Mouse (Mus musculus) limb, embryonic 11.5 days (tissue): ENCODE data around the gene Taar8a. TPM values are rescaled to one million over a fixed set of nuclear protein-coding genes. Genes with fewer than 3 reads are reported as not detected.
"Not testable (repeated sequence)": the region's sequence is repeated elsewhere in the genome, so short reads cannot be mapped to it uniquely, and the experiment has no call there.

ENCODE experiments used
- ATAC-seq: fragments of 200-750 bp; cut with Nextera tagmentation; 2 replicates; pipeline ENCODE4 v1.8.0; 2017; ENCODE audit warnings: low read depth; ENCODE audit not compliant: insufficient number of reproducible peaks, low FRiP score, low TSS enrichment
- DNase-seq: peaks from one replicate; pipeline ENCODE4 v3.0.0-alpha.2; 2015; ENCODE audit warnings: low spot score
- H3K27ac ChIP-seq: fragments of 300-500 bp; sonication (generic); replicated peaks from 2 replicates; pipeline ENCODE4 v1.5.1; 2014; ENCODE audit warnings: low read depth, mild to moderate bottlenecking, low read length
- H3K27me3 ChIP-seq: fragments of 300-500 bp; sonication (generic); 2 replicates; pipeline ENCODE4 v1.6.1; 2014; ENCODE audit warnings: mild to moderate bottlenecking, low read length, mixed read lengths; ENCODE audit not compliant: control insufficient read depth, insufficient read depth
- H3K36me3 ChIP-seq: fragments of 300-500 bp; sonication (generic); 2 replicates; pipeline ENCODE4 v1.6.1; 2014; ENCODE audit warnings: mild to moderate bottlenecking, low read length, moderate library complexity, mixed read lengths; ENCODE audit not compliant: control insufficient read depth, insufficient read depth
- H3K4me1 ChIP-seq: fragments of 300-500 bp; sonication (generic); 2 replicates; pipeline ENCODE4 v1.6.1; 2014; ENCODE audit warnings: low read length, mixed read lengths; ENCODE audit not compliant: control insufficient read depth, insufficient read depth
- H3K4me2 ChIP-seq: fragments of 300-500 bp; sonication (generic); 2 replicates; pipeline ENCODE4 v1.6.1; 2014; ENCODE audit warnings: low read depth, mild to moderate bottlenecking, moderate library complexity; ENCODE audit not compliant: severe bottlenecking
- H3K4me3 ChIP-seq: fragments of 300-500 bp; sonication (generic); 2 replicates; pipeline ENCODE4 v1.5.1; 2014; ENCODE audit warnings: low read depth, low read length
- H3K9ac ChIP-seq: fragments of 300-500 bp; sonication (generic); 2 replicates; pipeline ENCODE4 v1.6.1; 2014; ENCODE audit warnings: mild to moderate bottlenecking, low read length
- H3K9me3 ChIP-seq: fragments of 300-500 bp; sonication (generic); 2 replicates; pipeline ENCODE4 v1.6.1; 2016; ENCODE audit warnings: low read length; ENCODE audit not compliant: control insufficient read depth
- WGBS: fragments of 180-500 bp; shearing (Covaris S2); extraction: QIAGEN DNeasy Blood & Tissue Kit; methylation state at CpG from one replicate; pipeline ENCODE4 v1.1.7; 2014; 5-methylcytosine and 5-hydroxymethylcytosine counted together
- polyA plus RNA-seq: library from polyadenylated mRNA; unstranded; fragments of >200 nt; fragmentation: Nextera tagmentation; extraction: Ambion mirVana; gene quantifications from 2 replicates; pipeline ENCODE4 v1.2.1, GENCODE M21; 2014

Taar8a gene
- polyA plus RNA-seq: not detected in 2 replicates

DNA sequence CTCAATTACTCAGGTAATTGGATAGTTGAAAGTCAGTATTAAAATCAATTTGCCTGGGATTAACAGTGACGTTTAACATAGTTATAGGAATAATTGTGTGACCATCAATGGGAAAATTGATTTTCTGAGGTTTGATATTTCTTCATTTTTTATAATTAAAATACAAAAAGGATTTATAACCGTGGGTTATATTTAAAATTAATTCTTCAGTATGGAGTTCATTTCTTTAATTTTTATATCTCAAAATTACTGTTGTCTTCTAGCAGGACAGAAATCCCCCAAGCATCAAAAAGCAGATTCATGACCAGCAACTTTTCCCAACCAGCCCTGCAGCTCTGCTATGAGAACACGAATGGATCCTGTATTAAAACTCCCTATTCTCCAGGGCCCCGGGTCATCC is at the start of gene Taar8a:
Gene Taar8a, plus strand, starts transcription at position 301 of the 400 bp plus-strand sequence.
- 79% methylated on average over 2 of the region's 4 CpGs for WGBS
- H3K36me3 ChIP-seq, DNase-seq, H3K27me3 ChIP-seq, H3K4me1 ChIP-seq, H3K4me3 ChIP-seq, H3K4me2 ChIP-seq, H3K9me3 ChIP-seq, ATAC-seq, H3K9ac ChIP-seq, H3K27ac ChIP-seq: not testable (repeated sequence)

DNA sequence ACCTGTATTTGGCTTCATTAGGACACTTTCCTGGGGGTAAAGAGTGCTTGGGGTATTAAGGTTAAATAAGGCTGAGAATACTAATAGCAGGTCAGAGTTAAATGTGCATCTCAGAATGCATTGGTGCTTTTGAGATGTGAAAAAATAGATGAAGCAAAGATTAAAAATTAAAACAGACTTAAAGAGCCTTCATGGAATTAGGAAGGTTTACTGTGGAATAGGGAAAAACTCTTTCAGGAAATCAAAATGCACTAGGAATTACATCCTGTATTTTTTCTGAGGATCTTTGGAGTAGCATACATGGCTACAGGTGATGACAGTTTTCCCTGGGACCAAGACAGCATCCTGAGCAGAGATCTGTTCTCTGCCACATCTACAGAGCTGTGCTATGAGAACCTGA is 49.4 kb upstream of the Taar8a start, which contains the start of gene Taar7d:
Gene Taar7d, plus strand, starts transcription at position 301 of the 400 bp plus-strand sequence.
- no peak within 1 kb of the TSS for H3K4me2 ChIP-seq
- no peaks in the 10 kb centered on the region for H3K9me3 ChIP-seq
- ATAC-seq (no peak), DNase-seq (no peak)
- H3K36me3 ChIP-seq: no peaks in the 10 kb centered on the region
- no peak within 1 kb of the TSS for H3K4me3 ChIP-seq
- no peak within 1 kb of the TSS for H3K9ac ChIP-seq
- H3K4me1 ChIP-seq: no peaks in the 10 kb centered on the region
- H3K27me3 ChIP-seq: no peaks in the 10 kb centered on the region
- no peak within 1 kb of the TSS for H3K27ac ChIP-seq

DNA sequence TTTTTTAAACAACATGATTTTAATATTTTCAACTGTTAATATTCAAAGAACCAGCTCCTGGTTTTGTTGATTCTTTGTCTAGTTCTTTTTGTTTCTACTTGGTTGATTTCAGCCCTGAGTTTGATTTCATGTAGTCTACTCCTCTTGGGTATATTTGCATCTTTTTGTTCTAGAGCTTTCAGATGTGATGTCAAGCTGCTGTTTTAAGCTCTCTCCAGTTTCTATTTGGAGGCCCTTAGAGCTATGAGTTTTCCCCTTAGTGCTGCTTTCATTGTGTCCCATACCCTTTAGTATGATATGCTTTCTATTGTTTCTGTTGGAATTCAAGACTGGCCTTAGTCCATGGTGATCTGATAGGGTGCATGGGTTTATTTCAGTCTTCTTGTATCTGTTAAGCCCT is 45.0 kb upstream of the Taar8a start:
- H3K27ac ChIP-seq: no peak overlapping the region
- DNase-seq (no peak), ATAC-seq (no peak)
- no peaks in the 10 kb centered on the region for H3K9me3 ChIP-seq
- no peaks in the 10 kb centered on the region for H3K27me3 ChIP-seq
- H3K36me3 ChIP-seq: no peaks in the 10 kb centered on the region
- no peak overlapping the region for H3K4me2 ChIP-seq
- no peak overlapping the region for H3K9ac ChIP-seq
- no peaks in the 10 kb centered on the region for H3K4me1 ChIP-seq
- H3K4me3 ChIP-seq: no peak overlapping the region

DNA sequence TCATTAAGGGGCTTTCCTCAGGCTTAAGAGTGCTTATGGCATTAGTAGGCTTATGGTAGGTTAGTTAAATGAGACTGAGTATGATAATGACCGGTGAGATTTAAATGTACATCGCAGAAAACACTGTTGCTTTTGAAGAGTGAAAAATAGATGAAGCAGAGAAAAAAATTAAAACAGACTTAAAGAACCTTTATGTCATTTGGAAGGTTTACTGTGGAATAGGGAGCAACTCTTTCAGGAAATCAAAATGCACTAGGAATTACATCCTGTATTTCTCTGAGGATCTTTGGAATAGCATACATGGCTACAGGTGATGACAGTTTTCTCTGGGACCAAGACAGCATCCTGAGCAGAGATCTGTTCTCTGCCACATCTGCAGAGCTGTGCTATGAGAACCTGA is 39.0 kb upstream of the Taar8a start, which contains the start of gene Taar7e:
Gene Taar7e, plus strand, starts transcription at position 301 of the 400 bp plus-strand sequence.
- H3K9me3 ChIP-seq: no peaks in the 10 kb centered on the region
- H3K27ac ChIP-seq: no peak within 1 kb of the TSS
- H3K4me1 ChIP-seq: no peaks in the 10 kb centered on the region
- no peak for DNase-seq
- H3K36me3 ChIP-seq: no peaks in the 10 kb centered on the region
- ATAC-seq: no peak
- 91% methylated on average over 2 of the region's 2 CpGs for WGBS
- H3K9ac ChIP-seq: no peak within 1 kb of the TSS
- H3K4me2 ChIP-seq: no peak within 1 kb of the TSS
- H3K27me3 ChIP-seq: no peaks in the 10 kb centered on the region
- H3K4me3 ChIP-seq: no peak within 1 kb of the TSS

DNA sequence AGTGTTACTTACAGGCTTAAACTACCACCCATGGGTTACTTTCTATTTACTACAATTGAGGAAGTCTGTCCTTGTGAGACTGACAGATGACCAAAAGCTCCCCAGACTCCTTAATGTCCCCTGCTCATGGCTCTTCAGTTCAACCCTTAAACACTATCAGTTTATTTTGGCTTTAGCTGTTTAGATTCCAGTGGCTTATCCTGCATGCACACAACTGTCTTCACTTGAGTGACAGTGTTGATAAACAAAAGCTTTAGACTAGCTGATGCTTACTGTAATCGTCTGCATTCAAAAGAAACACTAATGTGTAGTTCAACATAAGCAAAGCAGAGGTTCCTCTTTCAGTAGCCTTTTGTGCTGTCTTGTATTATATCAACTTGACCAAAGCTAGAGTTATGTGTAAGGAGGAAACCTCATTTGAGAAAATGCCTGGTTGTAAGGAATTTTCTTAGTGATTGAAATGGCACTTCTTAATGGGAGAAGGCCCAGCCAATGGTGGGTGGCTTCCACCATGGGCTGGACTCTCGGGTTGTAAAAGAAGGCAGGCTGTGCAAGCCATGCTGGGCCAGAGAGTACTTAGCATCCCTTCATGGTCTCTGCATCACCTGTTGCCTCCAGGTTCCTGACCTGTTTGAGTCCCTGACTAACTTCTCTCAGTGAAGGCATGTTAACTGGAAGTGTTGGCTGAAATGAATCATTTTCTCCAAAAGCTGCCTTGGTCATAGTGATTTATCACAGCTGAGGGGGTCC is 36.0 kb upstream of the Taar8a start:
- DNase-seq (no peak), ATAC-seq (no peak)
- Histone ChIP-seq H3K9ac (no peak overlapping the region), H3K27me3 (no peaks in the 10 kb centered on the region), H3K4me3 (no peak overlapping the region), H3K36me3 (no peaks in the 10 kb centered on the region), H3K4me1 (no peaks in the 10 kb centered on the region), H3K27ac (no peak overlapping the region), H3K4me2 (no peak overlapping the region), H3K9me3 (no peaks in the 10 kb centered on the region)
- WGBS: 69% methylated on average over 2 of the region's 2 CpGs

DNA sequence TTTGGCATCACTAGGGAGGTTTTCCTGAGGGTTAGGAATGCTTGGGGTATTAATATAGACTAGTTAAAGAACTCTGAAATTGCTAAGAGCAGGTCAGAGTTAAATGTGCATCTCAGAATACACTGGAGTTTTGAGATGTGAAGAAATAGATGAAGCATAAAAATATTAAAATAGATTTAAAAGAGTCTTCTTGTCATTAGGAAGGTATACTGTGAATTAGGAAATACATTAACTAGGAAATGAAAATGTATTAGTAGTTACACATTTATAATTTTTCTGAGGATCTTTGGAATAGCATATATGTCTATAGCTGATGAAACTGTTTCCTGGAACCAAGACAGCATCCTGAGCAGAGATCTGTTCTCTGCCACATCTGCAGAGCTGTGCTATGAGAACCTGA is 27.1 kb upstream of the Taar8a start, which contains the start of gene Taar7f:
Gene Taar7f, plus strand, starts transcription at position 301 of the 400 bp plus-strand sequence.
- Histone ChIP-seq H3K27ac (no peak within 1 kb of the TSS), H3K9ac (no peak within 1 kb of the TSS), H3K27me3 (no peaks in the 10 kb centered on the region), H3K36me3 (no peaks in the 10 kb centered on the region), H3K4me3 (no peak within 1 kb of the TSS), H3K4me2 (no peak within 1 kb of the TSS), H3K4me1 (no peaks in the 10 kb centered on the region), H3K9me3 (no peaks in the 10 kb centered on the region)
- DNase-seq (no peak), ATAC-seq (no peak)

DNA sequence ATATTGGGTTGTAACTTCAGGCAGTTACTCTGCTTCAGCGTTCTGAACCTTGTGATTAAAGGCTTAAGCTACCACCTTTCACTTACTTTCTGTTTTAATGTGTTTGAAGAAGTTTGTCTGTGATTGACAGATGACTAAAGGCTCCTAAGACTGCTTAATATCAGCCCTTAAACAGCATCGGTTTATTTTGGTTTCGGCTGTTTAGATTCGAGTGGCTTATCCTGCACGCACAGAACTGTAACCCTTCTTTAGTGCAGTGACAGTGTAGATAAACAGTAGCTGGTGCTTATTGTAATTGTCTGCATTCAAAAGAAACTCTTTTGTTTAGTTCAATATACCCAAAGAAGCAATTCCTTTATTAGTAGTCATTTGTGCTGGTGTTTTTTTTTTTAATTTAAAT is 24.3 kb upstream of the Taar8a start:
- no peaks in the 10 kb centered on the region for H3K36me3 ChIP-seq
- ATAC-seq (no peak), DNase-seq (no peak)
- H3K27me3 ChIP-seq: no peaks in the 10 kb centered on the region
- H3K4me2 ChIP-seq: no peak overlapping the region
- no peak overlapping the region for H3K4me3 ChIP-seq
- 73% methylated on average over 5 of the region's 5 CpGs for WGBS
- H3K9me3 ChIP-seq: no peaks in the 10 kb centered on the region
- no peak overlapping the region for H3K9ac ChIP-seq
- H3K27ac ChIP-seq: no peak overlapping the region
- no peaks in the 10 kb centered on the region for H3K4me1 ChIP-seq

DNA sequence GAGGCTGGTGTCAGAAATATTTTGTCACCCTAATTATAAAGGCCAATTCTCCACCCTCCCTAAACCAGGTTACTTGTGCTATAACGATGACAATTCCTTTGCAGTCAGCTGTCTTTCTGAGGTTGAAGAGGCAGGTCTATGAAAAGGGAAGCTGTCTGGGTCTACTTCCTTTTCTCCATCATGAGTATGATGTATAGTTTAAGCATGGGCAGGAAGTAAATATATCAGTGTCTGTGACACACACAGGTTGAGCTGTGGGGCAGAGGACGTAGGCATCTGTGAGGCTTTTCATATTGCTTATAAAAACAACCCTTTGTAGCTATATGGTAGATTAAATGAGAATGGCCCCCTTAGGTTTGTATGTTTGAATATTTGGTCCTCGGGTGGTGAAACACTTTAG is 17.3 kb upstream of the Taar8a start:
- H3K9ac ChIP-seq: no peak overlapping the region
- H3K27me3 ChIP-seq: no peaks in the 10 kb centered on the region

DNA sequence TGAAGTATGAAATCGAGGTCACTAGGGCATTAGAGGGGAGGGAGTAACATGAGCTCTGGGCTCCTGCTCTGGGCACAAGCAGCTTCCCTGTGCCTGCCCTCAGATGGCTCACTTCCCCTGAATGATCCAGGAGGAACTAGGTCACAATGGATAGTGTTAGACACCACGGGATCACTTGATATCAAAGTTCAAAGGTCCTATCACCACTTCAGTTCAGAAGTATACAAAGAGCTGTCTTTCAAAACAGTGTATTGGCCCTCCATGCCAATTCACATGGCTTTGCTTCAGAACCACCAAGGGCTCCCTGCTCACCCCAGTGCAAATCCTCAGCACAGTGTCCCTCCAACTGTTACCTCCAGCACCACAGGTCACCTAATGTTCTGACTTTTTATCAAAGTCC is 1.5 kb upstream of the Taar8a start:
- H3K4me1 ChIP-seq, H3K9me3 ChIP-seq, H3K36me3 ChIP-seq, H3K27ac ChIP-seq, H3K4me3 ChIP-seq, H3K9ac ChIP-seq, H3K4me2 ChIP-seq, ATAC-seq, H3K27me3 ChIP-seq, DNase-seq: not testable (repeated sequence)
- 60% methylated on average over 2 of the region's 2 CpGs for WGBS

More for the DNA sequence above, 17.3 kb upstream of the Taar8a start:
- Histone ChIP-seq H3K27ac (no peak overlapping the region), H3K4me3 (no peak overlapping the region), H3K4me1 (no peaks in the 10 kb centered on the region), H3K36me3 (no peaks in the 10 kb centered on the region), H3K9me3 (no peaks in the 10 kb centered on the region), H3K4me2 (no peak overlapping the region)
- 83% methylated on average over 3 of the region's 3 CpGs for WGBS
- DNase-seq (no peak), ATAC-seq (no peak)
